Mouse (Mus musculus) layer of hippocampus, adult 9-11 months (tissue): ENCODE measurements around the gene Zswim1.

Experiments
- DNase-seq: peaks from one replicate; pipeline ENCODE4 v3.0.0; 2022

Zswim1 gene

GRCm38 (mm10) chr2:164822636-164823165 lies at the start of gene Zswim1:
Gene Zswim1 (plus strand): TSS chr2:164822686.
- DNase-seq = peak; percentile 99

- no peak for DNase-seq
Observed at GRCm38 (mm10) chr2:164773229-164773988, 49.1 kb upstream of the Zswim1 start.

- DNase-seq = no peak
Observed at GRCm38 (mm10) chr2:164773989-164774364, 48.5 kb upstream of the Zswim1 start.

- DNase-seq = no peak
Observed at GRCm38 (mm10) chr2:164776130-164776529, 46.4 kb upstream of the Zswim1 start.

- no peak for DNase-seq
Observed at GRCm38 (mm10) chr2:164776801-164777200, 45.7 kb upstream of the Zswim1 start.

- DNase-seq = no peak
Observed at GRCm38 (mm10) chr2:164777246-164778014, 45.1 kb upstream of the Zswim1 start.

GRCm38 (mm10) chr2:164778015-164778287 lies 44.5 kb upstream of the Zswim1 start:
- DNase-seq = no peak

- DNase-seq = no peak
Observed at GRCm38 (mm10) chr2:164778809-164779208, 43.7 kb upstream of the Zswim1 start.

- no peak for DNase-seq
Observed at GRCm38 (mm10) chr2:164779481-164780086, 42.9 kb upstream of the Zswim1 start, which contains the start of gene Tnnc2. Gene Tnnc2 (minus strand): TSS chr2:164779967.

GRCm38 (mm10) chr2:164781876-164782275 lies 40.6 kb upstream of the Zswim1 start:
- no peak for DNase-seq

GRCm38 (mm10) chr2:164783926-164784581 lies 38.4 kb upstream of the Zswim1 start:
- no peak for DNase-seq

- no peak for DNase-seq
Observed at GRCm38 (mm10) chr2:164784869-164785420, 37.5 kb upstream of the Zswim1 start.

- DNase-seq = peak; percentile 91
Observed at GRCm38 (mm10) chr2:164785481-164786387, 36.8 kb upstream of the Zswim1 start, which contains the start of gene Snx21. Gene Snx21 (plus strand): TSS chr2:164785823.

GRCm38 (mm10) chr2:164786388-164786885 lies 36.0 kb upstream of the Zswim1 start:
- no peak for DNase-seq

GRCm38 (mm10) chr2:164787032-164787431 lies 35.5 kb upstream of the Zswim1 start:
- DNase-seq = no peak

- DNase-seq = no peak
Observed at GRCm38 (mm10) chr2:164787779-164788178, 34.7 kb upstream of the Zswim1 start.

GRCm38 (mm10) chr2:164788411-164788810 lies 34.1 kb upstream of the Zswim1 start:
- no peak for DNase-seq

GRCm38 (mm10) chr2:164790451-164790850 lies 32.0 kb upstream of the Zswim1 start:
- DNase-seq = no peak

GRCm38 (mm10) chr2:164791841-164792261 lies 30.6 kb upstream of the Zswim1 start:
- no peak for DNase-seq

GRCm38 (mm10) chr2:164792400-164793190 lies 29.9 kb upstream of the Zswim1 start:
- no peak for DNase-seq
